Mouse (Mus musculus): Measurements from ENCODE around the gene Stx8.

Gene Stx8

GRCm38 (mm10) chr11:68083562-68083961 lies 117.6 kb downstream of the Stx8 start:
- DNase-seq (ENCODE audit: low spot score in 2 of 2), result no peak

GRCm38 (mm10) chr11:68086221-68086620 lies 120.2 kb downstream of the Stx8 start:
- DNase-seq (ENCODE audit: low spot score in 2 of 2), result no peak

GRCm38 (mm10) chr11:68089426-68089825 lies 123.4 kb downstream of the Stx8 start:
- no peak for DNase-seq (ENCODE audit: low spot score in 2 of 2)

- DNase-seq (ENCODE audit: low spot score in 2 of 2), result no peak
These were observed 124.0 kb downstream of the Stx8 start for GRCm38 (mm10) chr11:68089885-68090592.

GRCm38 (mm10) chr11:68091975-68092759 lies 126.2 kb downstream of the Stx8 start:
- no peak for DNase-seq (ENCODE audit: low spot score in 2 of 2)

- no peak for DNase-seq (ENCODE audit: low spot score in 2 of 2)
These were observed 135.6 kb downstream of the Stx8 start for GRCm38 (mm10) chr11:68101598-68101997.

GRCm38 (mm10) chr11:68103480-68103879 lies 137.5 kb downstream of the Stx8 start:
- no peak for DNase-seq (ENCODE audit: low spot score in 2 of 2)

- DNase-seq (ENCODE audit: low spot score in 2 of 2), result no peak
These were observed 140.1 kb downstream of the Stx8 start for GRCm38 (mm10) chr11:68106053-68106452.

GRCm38 (mm10) chr11:68113454-68114100 lies 147.6 kb downstream of the Stx8 start:
- DNase-seq (ENCODE audit: low spot score in 2 of 2), result no peak

GRCm38 (mm10) chr11:68114202-68114601 lies 148.2 kb downstream of the Stx8 start:
- DNase-seq (ENCODE audit: low spot score in 2 of 2), result no peak

- no peak for DNase-seq (ENCODE audit: low spot score in 2 of 2)
These were observed 150.2 kb downstream of the Stx8 start for GRCm38 (mm10) chr11:68116157-68116556.

GRCm38 (mm10) chr11:68117878-68118660 lies 152.1 kb downstream of the Stx8 start:
- no peak for DNase-seq (ENCODE audit: low spot score in 2 of 2)

- DNase-seq (ENCODE audit: low spot score in 2 of 2), result no peak
These were observed 152.7 kb downstream of the Stx8 start for GRCm38 (mm10) chr11:68118679-68119078.

- no peak for DNase-seq (ENCODE audit: low spot score in 2 of 2)
These were observed 153.1 kb downstream of the Stx8 start for GRCm38 (mm10) chr11:68119136-68119535.

- no peak for DNase-seq (ENCODE audit: low spot score in 2 of 2)
These were observed 155.3 kb downstream of the Stx8 start for GRCm38 (mm10) chr11:68121260-68121659.

GRCm38 (mm10) chr11:68121660-68122059 lies 155.7 kb downstream of the Stx8 start:
- no peak for DNase-seq (ENCODE audit: low spot score in 2 of 2)

- peak in 1 of 2 experiments; percentile 19 for DNase-seq (ENCODE audit: low spot score in 2 of 2)
These were observed 160.1 kb downstream of the Stx8 start for GRCm38 (mm10) chr11:68126071-68126470.

GRCm38 (mm10) chr11:68134494-68134893 lies 168.5 kb downstream of the Stx8 start:
- DNase-seq (ENCODE audit: low spot score in 2 of 2), result no peak

- no peak for DNase-seq (ENCODE audit: low spot score in 2 of 2)
These were observed 169.4 kb downstream of the Stx8 start for GRCm38 (mm10) chr11:68135350-68135749.

- DNase-seq (ENCODE audit: low spot score in 2 of 2), result no peak
These were observed 170.7 kb downstream of the Stx8 start for GRCm38 (mm10) chr11:68136687-68137086.

- no peak for DNase-seq (ENCODE audit: low spot score in 2 of 2)
These were observed 176.3 kb downstream of the Stx8 start for GRCm38 (mm10) chr11:68142296-68142695.

All from frontal cortex, postnatal 36 days (tissue).